7 mouse cellular contexts compared by ENCODE assay signal in the genomic region with DNA sequence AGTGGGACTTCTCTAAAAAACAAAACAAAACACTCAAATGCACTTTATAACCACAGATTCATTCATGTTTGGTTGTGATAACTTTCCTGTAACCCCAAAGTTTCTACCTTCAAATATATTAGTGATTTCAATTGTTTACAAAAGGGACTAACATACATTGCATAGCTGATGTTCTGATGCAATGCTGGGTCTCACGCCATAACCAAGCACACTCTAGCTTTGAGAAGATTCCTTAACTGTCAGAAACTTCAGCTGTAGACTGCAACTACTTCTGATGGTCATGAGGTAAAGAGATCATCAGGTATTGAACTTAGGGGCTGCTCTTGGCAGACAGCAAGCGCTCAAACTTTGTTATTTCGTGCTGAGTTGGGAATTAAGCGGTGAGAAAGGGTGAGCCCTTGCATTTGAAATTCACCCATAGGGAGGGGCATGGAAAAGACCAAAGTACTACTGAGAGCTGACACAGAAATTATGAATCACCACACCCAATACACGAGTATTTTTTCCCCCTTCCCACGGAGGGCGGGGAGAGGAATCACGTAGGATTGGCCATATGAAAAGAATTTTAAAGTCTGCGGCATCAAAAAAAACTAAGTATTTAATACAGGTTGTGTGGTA. TPM values are rescaled to one million over a fixed set of nuclear protein-coding genes. Genes with fewer than 3 reads are reported as not detected.
DNase-seq lines count a peak whose midpoint lies in the region; ATAC-seq lines count a peak whose summit lies in the region.

No protein-coding gene starts in this region.

- H3K27ac ChIP-seq in lung, embryonic 15.5 days, result no peak overlapping the region
- H3K27ac ChIP-seq in embryonic facial prominence, embryonic 14.5 days (replicated peaks; ENCODE audit: low read depth, low read length), result 0 out of 2 replicates have a peak overlapping the region, but pooled peaks have one; percentile 90
- peak overlapping the region; percentile 88; the same call in 1 of the 2 replicates for H3K27ac ChIP-seq in limb, embryonic 13.5 days
- peak overlapping the region; percentile 86 for H3K27ac ChIP-seq in stomach, embryonic 16.5 days (ENCODE audit: low read length)

- H3K4me1 ChIP-seq in lung, embryonic 15.5 days, result peaks cover 12% of the 10 kb centered on the region
- H3K4me1 ChIP-seq in embryonic facial prominence, embryonic 14.5 days (ENCODE audit: control insufficient read depth, insufficient read depth, low read length), result peaks cover 14% of the 10 kb centered on the region
- peaks cover 17% of the 10 kb centered on the region for H3K4me1 ChIP-seq in limb, embryonic 13.5 days
- peaks cover 11% of the 10 kb centered on the region for H3K4me1 ChIP-seq in stomach, embryonic 16.5 days (ENCODE audit: control insufficient read depth, insufficient read depth, low read length)

- no peak for ATAC-seq in lung, embryonic 15.5 days (ENCODE audit: borderline replicate concordance, extremely low read depth, low FRiP score, low TSS enrichment)
- ATAC-seq in embryonic facial prominence, embryonic 14.5 days (ENCODE audit: low read depth), result no peak
- ATAC-seq in limb, embryonic 13.5 days (ENCODE audit: low FRiP score, low read depth), result no peak
- ATAC-seq in stomach, embryonic 16.5 days (ENCODE audit: insufficient read depth, low FRiP score), result no peak

- H3K9ac ChIP-seq in lung, embryonic 15.5 days, result peak overlapping the region; percentile 84
- peak overlapping the region; percentile 98 for H3K9ac ChIP-seq in embryonic facial prominence, embryonic 14.5 days (ENCODE audit: low read depth, low read length)
- peak overlapping the region; percentile 99 for H3K9ac ChIP-seq in limb, embryonic 13.5 days
- peak overlapping the region; percentile 98 for H3K9ac ChIP-seq in stomach, embryonic 16.5 days (ENCODE audit: low read length)

- H3K9me3 ChIP-seq in lung, embryonic 15.5 days, result no peaks in the 10 kb centered on the region
- H3K9me3 ChIP-seq in embryonic facial prominence, embryonic 14.5 days (ENCODE audit: control insufficient read depth, low read length), result no peaks in the 10 kb centered on the region
- no peaks in the 10 kb centered on the region for H3K9me3 ChIP-seq in limb, embryonic 13.5 days
- H3K9me3 ChIP-seq in stomach, embryonic 16.5 days (replicated peaks; ENCODE audit: control insufficient read depth, low read length), result no peaks in the 10 kb centered on the region

- peak overlapping the region; percentile 70 for H3K4me2 ChIP-seq in lung, embryonic 15.5 days
- peak overlapping the region; percentile 81 for H3K4me2 ChIP-seq in embryonic facial prominence, embryonic 14.5 days (ENCODE audit: low read depth, low read length)
- peak overlapping the region; percentile 78 for H3K4me2 ChIP-seq in limb, embryonic 13.5 days (replicated peaks)
- peak overlapping the region; percentile 79 for H3K4me2 ChIP-seq in stomach, embryonic 16.5 days (ENCODE audit: low read depth, low read length)

- WGBS in lung, embryonic 15.5 days, result 5% methylated on average over 9 of the region's 9 CpGs
- WGBS in embryonic facial prominence, embryonic 14.5 days, result 15% methylated on average over 9 of the region's 9 CpGs
- 14% methylated on average over 9 of the region's 9 CpGs for whole genome bisulfite sequencing in limb, embryonic 13.5 days
- WGBS in stomach, embryonic 16.5 days, result 10% methylated on average over 9 of the region's 9 CpGs

- no peak for DNase-seq in lung, adult 18-20 months
- no peak for DNase-seq in embryonic facial prominence, embryonic 14.5 days (ENCODE audit: low spot score)
- no peak for DNase-seq in cerebellum, adult 8-10 months
- no peak for DNase-seq in ovary, postnatal 14 days (ENCODE audit: low spot score)

- peaks cover 4% of the 10 kb centered on the region; the same call in 1 of the 2 replicates for H3K36me3 ChIP-seq in lung, embryonic 15.5 days
- peaks cover 9% of the 10 kb centered on the region for H3K36me3 ChIP-seq in embryonic facial prominence, embryonic 14.5 days (ENCODE audit: control insufficient read depth, insufficient read depth, low read length)
- H3K36me3 ChIP-seq in limb, embryonic 13.5 days, result no peaks in the 10 kb centered on the region
- no peaks in the 10 kb centered on the region; the same call in 1 of the 2 replicates for H3K36me3 ChIP-seq in stomach, embryonic 16.5 days (ENCODE audit: control insufficient read depth, insufficient read depth, low read length)

- no peaks in the 10 kb centered on the region for H3K27me3 ChIP-seq in lung, embryonic 15.5 days
- H3K27me3 ChIP-seq in embryonic facial prominence, embryonic 14.5 days (replicated peaks; ENCODE audit: control insufficient read depth, insufficient read depth, low read length), result no peaks in the 10 kb centered on the region
- H3K27me3 ChIP-seq in limb, embryonic 13.5 days, result no peaks in the 10 kb centered on the region
- H3K27me3 ChIP-seq in stomach, embryonic 16.5 days (ENCODE audit: control insufficient read depth, insufficient read depth, low read length), result no peaks in the 10 kb centered on the region

- H3K4me3 ChIP-seq in lung, embryonic 15.5 days, result peak overlapping the region; percentile 80
- peak overlapping the region; percentile 92 for H3K4me3 ChIP-seq in embryonic facial prominence, embryonic 14.5 days (ENCODE audit: low read depth, low read length)
- peak overlapping the region; percentile 97 for H3K4me3 ChIP-seq in limb, embryonic 13.5 days
- H3K4me3 ChIP-seq in stomach, embryonic 16.5 days (replicated peaks; ENCODE audit: low read length), result peak overlapping the region; percentile 92

RNA-seq across cellular contexts. Expression of a gene that starts 1.1 kb away (rescaled TPM):
- polyA plus RNA-seq in lung, embryonic 15.5 days (2015; fragmentation: Nextera tagmentation; extraction: Ambion mirVana), result 79.3 and 81.9 TPM in 2 replicates
- 77.7 and 88.3 TPM in 2 replicates for polyA plus RNA-seq in embryonic facial prominence, embryonic 14.5 days (2014; fragmentation: Nextera tagmentation; extraction: Ambion mirVana)
- polyA plus RNA-seq in limb, embryonic 13.5 days (2015; fragmentation: Nextera tagmentation; extraction: Ambion mirVana), result 85.3 and 90.1 TPM in 2 replicates
- polyA plus RNA-seq in stomach, embryonic 16.5 days (2015; fragmentation: Nextera tagmentation; extraction: Ambion mirVana), result 62.7 and 64.9 TPM in 2 replicates

RNA-seq across cellular contexts. Expression of a gene that starts 6.1 kb away (rescaled TPM):
- polyA plus RNA-seq in lung, embryonic 15.5 days (2015; fragmentation: Nextera tagmentation; extraction: Ambion mirVana), result 61.1 and 62.3 TPM in 2 replicates
- polyA plus RNA-seq in embryonic facial prominence, embryonic 14.5 days (2014; fragmentation: Nextera tagmentation; extraction: Ambion mirVana), result 78.1 and 78.3 TPM in 2 replicates
- 71.4 and 71.5 TPM in 2 replicates for polyA plus RNA-seq in limb, embryonic 13.5 days (2015; fragmentation: Nextera tagmentation; extraction: Ambion mirVana)
- 77.0 and 93.1 TPM in 2 replicates for polyA plus RNA-seq in stomach, embryonic 16.5 days (2015; fragmentation: Nextera tagmentation; extraction: Ambion mirVana)

RNA-seq across cellular contexts. Expression of a gene that starts 25.4 kb away (rescaled TPM):
- 33.1 and 34.5 TPM in 2 replicates for polyA plus RNA-seq in lung, embryonic 15.5 days (2015; fragmentation: Nextera tagmentation; extraction: Ambion mirVana)
- polyA plus RNA-seq in embryonic facial prominence, embryonic 14.5 days (2014; fragmentation: Nextera tagmentation; extraction: Ambion mirVana), result 36.4 and 37.7 TPM in 2 replicates
- 41.1 and 45.8 TPM in 2 replicates for polyA plus RNA-seq in limb, embryonic 13.5 days (2015; fragmentation: Nextera tagmentation; extraction: Ambion mirVana)
- 27.7 and 35.2 TPM in 2 replicates for polyA plus RNA-seq in stomach, embryonic 16.5 days (2015; fragmentation: Nextera tagmentation; extraction: Ambion mirVana)

RNA-seq across cellular contexts. Expression of a gene that starts 48.2 kb away (rescaled TPM):
- 0.30 and 0.42 TPM in 2 replicates for polyA plus RNA-seq in lung, embryonic 15.5 days (2015; fragmentation: Nextera tagmentation; extraction: Ambion mirVana)
- polyA plus RNA-seq in embryonic facial prominence, embryonic 14.5 days (2014; fragmentation: Nextera tagmentation; extraction: Ambion mirVana), result 17.1 and 21.6 TPM in 2 replicates
- 7.6 and 7.8 TPM in 2 replicates for polyA plus RNA-seq in limb, embryonic 13.5 days (2015; fragmentation: Nextera tagmentation; extraction: Ambion mirVana)
- 0.10 and 4.4 TPM in 2 replicates for polyA plus RNA-seq in stomach, embryonic 16.5 days (2015; fragmentation: Nextera tagmentation; extraction: Ambion mirVana)

RNA-seq across cellular contexts. Expression of a gene that starts 55.4 kb away (rescaled TPM):
- polyA plus RNA-seq in lung, embryonic 15.5 days (2015; fragmentation: Nextera tagmentation; extraction: Ambion mirVana), result 24.4 and 27.4 TPM in 2 replicates
- 7.9 and 10.1 TPM in 2 replicates for polyA plus RNA-seq in embryonic facial prominence, embryonic 14.5 days (2014; fragmentation: Nextera tagmentation; extraction: Ambion mirVana)
- polyA plus RNA-seq in limb, embryonic 13.5 days (2015; fragmentation: Nextera tagmentation; extraction: Ambion mirVana), result 11.0 and 12.6 TPM in 2 replicates
- polyA plus RNA-seq in stomach, embryonic 16.5 days (2015; fragmentation: Nextera tagmentation; extraction: Ambion mirVana), result 12.7 and 14.7 TPM in 2 replicates
